Mouse (Mus musculus): ENCODE results near the gene Slc37a2.
"Not testable (repeated sequence)": the region's sequence is repeated elsewhere in the genome, so short reads cannot be mapped to it uniquely, and the experiment has no call there.

Slc37a2 gene

GRCm38 (mm10) chr9:37255149-37255888 lies at the start of gene Slc37a2:
TSS of gene Slc37a2 (minus strand) at chr9:37255738.
- DNase-seq (ENCODE audit: low spot score): peak; percentile 53

DNA sequence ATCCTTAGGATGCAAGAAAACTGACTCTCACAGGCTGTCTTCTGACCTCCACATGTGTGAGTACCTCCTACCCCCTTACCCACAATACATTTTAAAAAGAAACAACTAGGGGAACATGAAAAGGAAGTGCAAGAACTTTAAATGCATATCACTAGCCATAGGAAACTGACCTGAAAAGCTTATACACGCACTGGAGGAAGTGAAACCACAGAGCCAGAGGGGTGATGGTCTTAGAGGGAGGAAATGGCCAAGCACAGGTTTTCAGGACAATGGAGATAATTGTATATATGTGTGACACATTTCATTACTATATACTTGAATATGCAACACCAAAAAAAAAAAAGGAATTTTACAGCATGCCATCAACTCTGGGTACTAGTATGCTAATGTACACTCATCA lies 46.2 kb upstream of the Slc37a2 start:
- no peak for DNase-seq (ENCODE audit: low spot score)

DNA sequence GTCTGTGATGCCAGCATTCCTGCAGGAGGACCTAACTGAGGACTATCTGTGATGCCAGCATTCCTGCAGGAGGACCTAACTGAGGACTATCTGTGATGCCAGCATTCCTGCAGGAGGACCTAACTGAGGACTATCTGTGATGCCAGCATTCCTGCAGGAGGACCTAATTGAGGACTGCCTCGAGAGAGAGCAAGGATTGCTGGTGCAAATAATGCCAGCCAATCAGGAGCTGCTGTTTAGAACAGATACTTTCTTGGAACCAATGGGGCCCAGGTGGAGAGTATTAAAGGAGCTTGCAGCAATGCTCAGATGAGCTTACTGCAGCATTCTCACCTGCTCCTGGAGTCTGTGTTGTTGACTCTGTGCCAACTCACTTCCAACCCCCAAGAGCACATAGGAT lies 45.0 kb upstream of the Slc37a2 start:
- not testable (repeated sequence) for DNase-seq (ENCODE audit: low spot score)

DNA sequence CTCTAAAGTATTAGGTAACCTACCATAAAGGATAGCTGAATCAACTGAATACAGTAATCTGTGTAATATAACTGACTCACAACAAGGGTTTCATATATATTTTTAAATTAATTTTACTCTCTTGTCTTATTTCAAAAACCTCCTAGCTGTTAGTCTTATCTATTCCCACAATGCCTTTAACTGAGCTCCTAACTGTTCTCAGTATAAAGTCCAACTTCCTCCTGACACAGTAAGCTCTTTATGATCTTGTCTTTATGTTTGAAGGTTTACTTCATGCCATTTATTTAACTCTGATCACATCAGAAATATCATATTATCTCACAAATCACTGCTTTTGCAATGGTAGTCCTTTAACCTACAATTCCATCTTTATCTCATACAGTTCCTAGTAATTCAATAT lies 40.0 kb upstream of the Slc37a2 start:
- DNase-seq (ENCODE audit: low spot score): no peak

GRCm38 (mm10) chr9:37266622-37267021 lies 11.1 kb upstream of the Slc37a2 start:
- DNase-seq (ENCODE audit: low spot score): no peak

GRCm38 (mm10) chr9:37255889-37256225 lies 319 bp upstream of the Slc37a2 start:
- peak; percentile 33 for DNase-seq (ENCODE audit: low spot score)

DNA sequence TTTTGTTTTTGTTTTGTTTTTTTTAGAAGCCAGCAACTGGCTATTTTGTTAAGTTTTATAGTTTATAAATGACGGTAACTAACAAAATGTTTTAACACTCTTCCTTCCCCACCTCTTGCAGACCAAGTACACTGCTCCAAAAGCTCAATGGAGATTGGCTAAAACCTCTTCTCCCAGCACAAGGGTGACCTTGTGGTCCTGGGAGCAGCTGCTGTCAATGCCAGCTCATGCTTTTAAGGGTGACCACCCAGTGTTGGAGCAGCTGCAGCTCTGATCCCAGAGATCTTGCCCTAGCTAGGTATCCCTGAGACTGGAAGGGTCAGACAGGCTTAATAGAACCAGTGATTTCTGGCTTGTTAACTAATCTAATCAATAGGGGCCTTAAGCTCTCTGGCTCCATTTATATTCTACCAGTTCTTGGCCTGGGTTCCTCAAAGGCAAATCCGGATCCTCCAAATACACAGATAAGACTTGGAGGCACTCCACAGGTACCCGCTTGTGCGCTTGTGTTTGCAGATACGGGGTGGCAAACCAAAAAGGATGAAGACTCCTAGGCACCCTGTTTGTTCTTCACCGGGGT lies 917 bp downstream of the Slc37a2 start:
- no peak for DNase-seq (ENCODE audit: low spot score)

DNA sequence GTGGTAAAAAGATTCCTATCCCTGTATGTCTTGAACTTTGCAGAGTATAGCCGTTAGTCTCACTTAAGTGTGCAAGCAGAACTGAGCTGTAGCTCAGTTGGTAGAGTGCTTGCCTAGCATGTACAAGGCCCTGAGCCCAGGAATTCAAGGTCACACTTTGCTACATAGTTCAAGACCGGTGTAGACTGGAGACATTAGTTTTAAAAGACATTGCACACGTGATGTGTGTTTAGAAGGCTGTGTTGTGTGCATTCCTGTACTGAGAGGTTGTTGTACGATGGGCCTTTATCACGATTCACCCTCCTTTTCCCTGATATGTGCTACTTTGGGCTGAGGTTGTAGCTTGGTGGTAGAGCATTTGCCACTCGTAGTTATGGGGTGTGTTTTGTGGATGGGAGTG lies 4.9 kb downstream of the Slc37a2 start:
- DNase-seq (ENCODE audit: low spot score): no peak

DNA sequence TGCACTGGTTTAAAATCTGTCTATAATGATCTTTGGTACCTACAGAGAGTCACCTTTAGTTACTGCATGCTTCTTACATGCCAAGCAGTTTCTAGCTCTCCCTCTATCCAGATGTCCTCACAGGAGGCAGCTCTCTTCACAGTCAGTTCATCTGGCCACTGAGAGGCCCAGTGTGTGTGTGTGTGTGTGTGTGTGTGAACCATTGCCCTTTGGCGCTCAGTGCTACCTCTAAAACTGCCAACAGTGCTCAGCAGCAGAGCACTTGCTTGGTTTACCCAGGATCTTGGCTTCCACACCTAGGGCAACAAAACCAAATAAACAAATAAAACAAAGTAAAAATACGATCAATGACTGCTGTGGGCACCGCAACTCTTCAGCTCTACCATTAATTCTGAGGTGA lies 5.6 kb downstream of the Slc37a2 start:
- DNase-seq (ENCODE audit: low spot score): no peak

DNA sequence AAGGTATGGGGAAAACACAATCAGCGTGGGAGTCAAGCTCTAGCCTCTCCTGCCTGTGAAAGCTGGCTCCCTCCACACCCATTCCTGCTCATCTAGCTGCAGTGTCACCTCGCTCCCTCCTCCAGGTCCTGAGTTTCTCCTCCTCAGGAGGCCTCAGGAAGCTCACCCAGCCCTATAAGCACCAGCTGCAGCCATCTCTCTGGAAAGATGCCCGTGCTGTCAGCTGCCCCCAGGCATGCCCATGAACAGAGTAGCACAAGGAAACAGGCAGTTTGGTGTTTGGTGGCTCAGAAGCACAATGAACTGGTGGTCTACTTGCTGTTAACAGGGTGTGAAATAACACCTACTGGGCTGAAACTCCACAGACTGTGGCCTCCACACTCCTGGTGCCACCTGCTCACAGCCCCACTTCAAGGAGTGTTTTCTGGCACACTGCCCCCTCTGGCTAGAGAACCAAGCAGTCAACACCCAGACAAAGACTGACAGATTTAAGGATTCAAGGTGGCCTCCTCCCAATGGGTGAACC lies 7.1 kb downstream of the Slc37a2 start:
- no peak for DNase-seq (ENCODE audit: low spot score)

DNA sequence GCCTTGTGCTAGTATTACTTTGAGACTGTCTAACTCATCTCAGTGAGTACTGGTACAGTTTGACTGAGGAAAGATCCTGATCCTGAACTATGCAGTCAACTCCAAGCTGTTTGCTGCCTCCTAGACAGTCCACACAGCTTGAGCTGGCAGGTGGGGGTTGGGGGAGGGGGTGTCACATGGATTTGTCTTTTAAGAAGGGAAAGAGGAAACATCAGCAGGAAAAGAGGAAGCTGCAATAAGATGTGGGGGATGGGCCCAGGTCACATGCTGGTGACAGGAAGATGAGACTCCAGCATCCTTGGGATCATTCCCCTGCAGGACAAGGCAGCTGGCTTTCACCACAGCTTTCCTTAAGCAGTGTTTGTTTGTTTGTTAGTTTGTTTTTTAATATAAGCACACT lies 8.1 kb downstream of the Slc37a2 start:
- peak; percentile 50 for DNase-seq (ENCODE audit: low spot score)

- no peak for DNase-seq (ENCODE audit: low spot score)
Observed at GRCm38 (mm10) chr9:37245810-37246209, 9.7 kb downstream of the Slc37a2 start.

DNA sequence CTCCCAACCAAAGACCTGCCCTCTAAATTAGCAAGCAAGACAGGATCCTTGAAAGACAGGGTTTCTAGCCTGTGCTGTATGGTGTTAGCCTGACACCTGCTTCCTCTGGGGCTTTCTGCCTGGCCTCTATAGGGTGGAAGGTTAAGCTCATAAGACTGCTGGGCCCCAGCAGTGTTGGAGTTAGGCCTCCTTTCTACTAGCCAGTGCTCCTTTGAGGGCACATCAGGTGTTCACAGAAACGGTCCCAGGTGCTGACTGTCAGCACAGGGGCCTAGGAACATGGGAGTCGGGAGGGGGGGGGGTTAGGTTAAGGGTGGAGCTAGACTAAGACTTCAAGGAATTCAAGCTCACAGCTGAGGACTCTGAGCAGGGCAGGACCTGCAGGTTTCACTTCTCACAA lies 10.1 kb downstream of the Slc37a2 start:
- no peak for DNase-seq (ENCODE audit: low spot score)

DNA sequence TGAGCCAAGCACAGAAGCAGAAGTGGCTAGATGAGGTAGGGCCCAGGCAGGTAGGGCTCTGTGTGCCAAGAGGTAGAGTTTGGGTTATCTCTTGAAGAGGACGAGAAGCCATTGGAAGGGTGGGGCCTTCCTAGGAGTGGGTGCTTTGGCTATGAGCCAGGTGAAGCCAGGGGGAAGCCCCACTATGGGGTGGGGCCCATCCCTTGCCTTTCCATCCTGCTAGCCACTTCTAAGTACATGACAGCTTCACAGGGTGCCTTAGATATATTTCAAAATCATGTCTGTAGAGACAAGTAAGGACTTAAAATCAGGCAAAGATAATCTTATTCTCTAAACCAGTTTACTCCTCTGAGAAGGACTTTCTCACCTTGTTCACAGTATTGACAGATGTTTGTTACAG lies 10.9 kb downstream of the Slc37a2 start:
- DNase-seq (ENCODE audit: low spot score): no peak

GRCm38 (mm10) chr9:37242764-37243163 lies 12.8 kb downstream of the Slc37a2 start:
- DNase-seq (ENCODE audit: low spot score): no peak

GRCm38 (mm10) chr9:37235951-37236737 lies 19.4 kb downstream of the Slc37a2 start:
- DNase-seq (ENCODE audit: low spot score): no peak

DNA sequence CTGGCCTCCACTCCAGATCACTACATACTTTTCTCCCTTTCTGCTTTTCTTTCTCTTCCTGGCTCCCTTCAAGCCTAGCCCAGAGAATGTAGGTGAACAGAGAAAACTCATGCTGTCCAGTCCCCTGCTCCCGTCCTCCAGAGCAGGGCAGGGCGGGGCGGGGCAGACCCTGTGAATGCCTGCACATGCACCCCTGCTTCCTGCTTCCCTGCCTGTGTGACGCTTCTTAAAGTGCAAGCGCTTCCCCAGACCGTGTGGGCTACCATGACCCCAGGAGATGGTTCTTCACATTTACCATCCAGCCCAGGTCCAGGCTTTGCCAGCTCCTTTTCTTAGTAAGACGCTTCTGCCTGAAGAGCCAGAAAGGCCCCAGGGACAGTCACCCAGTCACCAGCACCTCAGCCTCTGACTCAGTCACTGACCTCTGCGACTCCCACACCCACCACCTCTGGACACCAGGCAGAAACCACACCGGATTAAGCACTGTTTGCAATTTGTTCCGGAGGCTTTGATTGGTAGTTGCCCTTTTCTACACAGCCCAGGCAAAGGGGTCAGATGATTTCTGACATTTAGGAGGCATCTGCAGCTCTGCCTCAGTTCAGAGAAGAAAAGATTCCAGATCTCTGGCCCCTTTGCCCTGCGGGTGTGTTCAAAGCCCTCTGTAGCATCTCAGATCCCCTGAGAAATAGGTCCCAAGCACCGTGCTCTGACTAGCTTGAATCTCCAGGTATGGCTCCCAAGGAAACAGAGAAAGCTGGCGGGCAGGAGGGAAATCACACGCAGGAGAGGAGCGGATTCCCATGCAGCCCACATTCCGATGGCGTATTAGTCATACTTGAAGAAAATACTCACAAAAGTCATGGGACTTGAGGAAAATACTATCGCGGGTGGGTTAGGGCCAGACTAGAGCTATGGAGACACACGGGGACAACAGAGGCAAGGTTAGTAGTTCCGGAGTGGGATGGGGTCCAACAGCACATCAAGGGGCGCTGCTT lies 23.0 kb downstream of the Slc37a2 start:
- no peak for DNase-seq (ENCODE audit: low spot score)

DNA sequence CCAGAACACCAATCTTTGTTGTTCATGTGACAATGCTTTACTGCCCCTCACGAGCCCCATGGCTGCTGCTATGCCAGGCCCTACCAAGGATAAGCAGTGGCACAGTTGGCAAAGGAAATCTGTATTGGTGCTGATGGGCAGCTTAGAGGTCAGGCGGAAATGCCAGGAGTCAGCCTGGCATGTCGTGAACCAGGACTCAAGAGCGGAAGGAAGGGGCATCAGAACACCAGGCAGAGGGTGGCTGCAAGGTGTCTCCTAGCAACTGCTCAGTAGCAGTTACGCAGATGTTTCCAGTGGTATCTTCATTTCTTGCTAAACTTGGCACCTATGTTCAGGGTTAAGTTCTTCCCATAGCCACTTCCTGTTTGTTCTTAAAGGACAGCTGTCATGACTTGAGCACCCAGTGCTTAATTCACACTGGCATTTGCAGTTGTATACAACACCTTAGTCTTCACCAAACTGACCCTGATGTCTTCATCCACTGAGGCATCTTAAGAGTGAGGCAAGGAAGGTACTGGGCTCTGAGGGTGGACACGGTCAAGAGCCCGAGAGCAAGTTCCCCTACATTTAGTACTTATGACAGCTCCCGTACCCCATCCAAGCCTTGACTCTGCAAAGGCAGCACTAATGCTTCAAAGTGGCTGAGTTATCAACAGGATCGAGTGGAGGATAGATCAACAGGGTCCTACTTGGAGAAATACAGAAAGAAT lies 24.9 kb downstream of the Slc37a2 start:
- DNase-seq (ENCODE audit: low spot score): no peak

DNA sequence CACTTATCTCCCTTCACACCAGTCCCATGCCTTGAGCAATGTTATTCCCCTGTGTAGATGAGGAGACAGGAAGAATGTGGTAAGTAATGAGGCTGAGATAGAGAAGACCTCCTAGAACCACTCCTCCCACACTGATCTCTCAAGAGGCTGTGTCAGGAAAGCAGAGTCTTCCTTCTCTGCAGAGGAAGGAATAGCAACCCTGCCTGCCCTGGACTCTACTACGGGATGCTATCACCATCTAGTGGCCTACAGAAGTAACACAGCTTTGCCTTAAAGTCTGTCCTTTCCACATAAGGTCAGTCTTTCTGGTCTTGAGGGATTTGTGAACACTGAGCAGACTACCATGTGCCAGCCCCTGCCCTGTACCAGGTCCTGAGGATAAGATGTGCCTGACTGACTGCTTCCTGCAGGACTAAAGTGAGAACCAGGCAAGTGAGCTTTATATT lies 25.6 kb downstream of the Slc37a2 start:
- DNase-seq (ENCODE audit: low spot score): peak; percentile 55

DNA sequence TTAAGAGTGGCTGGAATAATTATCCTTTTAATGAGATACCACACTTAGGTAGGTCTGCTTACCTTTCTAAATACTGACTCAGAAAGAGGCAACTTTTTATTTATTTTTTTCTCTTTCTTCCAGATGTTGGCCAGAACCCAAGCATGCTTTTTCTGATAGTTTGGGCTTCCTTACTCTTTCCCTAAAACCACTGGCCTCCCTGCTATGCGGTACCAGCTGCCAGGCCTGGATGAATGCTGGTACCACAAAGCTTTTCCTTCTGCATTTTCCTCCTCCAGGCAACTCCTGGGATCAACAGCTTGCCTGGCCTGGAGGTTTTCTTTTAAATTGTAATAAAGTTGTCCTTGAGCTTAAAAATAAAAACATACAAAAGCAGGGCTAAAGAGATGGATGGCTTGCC lies 30.0 kb downstream of the Slc37a2 start:
- DNase-seq (ENCODE audit: low spot score): no peak

DNA sequence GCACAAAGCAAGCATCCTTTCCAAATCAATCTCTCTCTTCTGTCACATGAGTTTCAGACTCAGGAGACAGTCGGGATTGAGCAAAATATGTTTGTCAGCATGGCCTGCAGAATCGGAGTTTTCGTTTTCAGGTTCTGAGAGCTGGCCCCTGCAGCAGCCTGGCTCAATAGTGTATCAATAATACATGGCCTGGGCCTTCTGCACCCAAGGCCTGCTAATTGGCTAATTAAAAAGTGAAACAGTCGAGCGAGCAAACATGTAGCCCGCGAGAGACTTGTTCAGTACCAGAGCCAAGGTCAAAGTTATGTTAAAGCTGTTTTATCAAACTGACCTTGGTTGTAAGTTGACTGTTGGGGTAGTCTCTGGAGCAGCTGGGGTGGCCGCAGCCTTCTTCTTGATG lies 34.8 kb downstream of the Slc37a2 start:
- DNase-seq (ENCODE audit: low spot score): no peak
